ENCODE assay signal across 8 mouse cellular contexts in the genomic region with DNA sequence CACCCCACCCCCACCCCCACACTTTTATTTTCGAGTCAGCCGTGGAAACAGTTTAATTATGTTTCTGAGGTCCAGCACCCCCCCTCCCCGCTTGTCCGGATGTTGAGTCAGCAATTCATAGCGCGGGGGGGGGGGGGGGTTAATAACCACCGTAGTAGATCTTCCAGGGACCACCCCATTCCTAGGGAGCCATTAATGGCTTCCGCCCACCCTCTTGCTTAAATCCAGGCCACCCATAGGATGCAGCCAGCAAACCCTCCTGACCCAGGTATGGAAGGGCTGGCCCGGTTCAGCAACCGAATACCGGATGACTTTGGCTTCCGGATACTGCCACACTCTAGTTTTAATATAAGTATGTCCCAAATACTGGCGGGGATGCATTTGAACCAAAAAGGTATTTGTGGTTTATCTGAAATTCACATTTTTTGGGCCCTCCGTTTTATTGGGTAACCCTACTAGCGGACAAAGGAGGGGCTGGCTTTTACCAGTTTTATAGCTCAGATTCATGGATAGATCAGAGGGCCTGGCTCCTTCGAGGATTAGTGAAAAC.
DNase-seq lines count a peak whose midpoint lies in the region; ATAC-seq and TF ChIP-seq lines count a peak whose summit lies in the region.

No protein-coding gene starts in this region.

- no peaks in the 10 kb centered on the region for H3K27me3 ChIP-seq in spleen, adult 2 months (ENCODE audit: control insufficient read depth, insufficient read depth, low read length)
- peaks cover 5% of the 10 kb centered on the region for H3K27me3 ChIP-seq in forebrain, postnatal 0 days (ENCODE audit: insufficient read depth, low read length)
- H3K27me3 ChIP-seq in liver, embryonic 12.5 days (replicated peaks): no peaks in the 10 kb centered on the region
- no peaks in the 10 kb centered on the region for H3K27me3 ChIP-seq in stomach, embryonic 16.5 days (ENCODE audit: control insufficient read depth, insufficient read depth, low read length)

- H3K4me1 ChIP-seq in spleen, adult 2 months (ENCODE audit: control insufficient read depth, insufficient read depth, insufficient read length): peaks cover 2% of the 10 kb centered on the region; the same call in 1 of the 2 replicates
- peaks cover 11% of the 10 kb centered on the region; the same call in 1 of the 2 replicates for H3K4me1 ChIP-seq in forebrain, postnatal 0 days (ENCODE audit: insufficient read depth)
- peaks cover 13% of the 10 kb centered on the region for H3K4me1 ChIP-seq in liver, embryonic 12.5 days
- no peaks in the 10 kb centered on the region for H3K4me1 ChIP-seq in stomach, embryonic 16.5 days (ENCODE audit: control insufficient read depth, insufficient read depth, low read length)

- H3K4me3 ChIP-seq in spleen, adult 2 months (ENCODE audit: extremely low read depth, insufficient read depth, insufficient read length): peak overlapping the region; percentile 51; the same call in 1 of the 2 replicates
- H3K4me3 ChIP-seq in forebrain, postnatal 0 days (ENCODE audit: low read depth, low read length): no peak overlapping the region
- peak overlapping the region; percentile 49 for H3K4me3 ChIP-seq in liver, embryonic 12.5 days
- H3K4me3 ChIP-seq in stomach, embryonic 16.5 days (replicated peaks; ENCODE audit: low read length): peak overlapping the region; percentile 36

- no peaks in the 10 kb centered on the region for H3K36me3 ChIP-seq in spleen, adult 2 months (ENCODE audit: control insufficient read depth, insufficient read depth, low read length)
- H3K36me3 ChIP-seq in forebrain, postnatal 0 days (ENCODE audit: insufficient read depth): no peaks in the 10 kb centered on the region
- no peaks in the 10 kb centered on the region for H3K36me3 ChIP-seq in liver, embryonic 12.5 days
- no peaks in the 10 kb centered on the region for H3K36me3 ChIP-seq in stomach, embryonic 16.5 days (ENCODE audit: control insufficient read depth, insufficient read depth, low read length)

- TF ChIP-seq POLR2A in spleen, adult 2 months (IDR thresholded peaks at IDR 0.05; ENCODE audit: low read depth, low read length): no peak

- no peak for ATAC-seq in forebrain, postnatal 0 days
- no peak for ATAC-seq in liver, embryonic 12.5 days
- 0 out of 2 replicates have a peak, but pooled peaks have one; percentile 38 for ATAC-seq in stomach, embryonic 16.5 days (ENCODE audit: insufficient read depth, low FRiP score)
- ATAC-seq in erythroblast, adult 5-6 weeks (replicated peaks; ENCODE audit: low FRiP score, poor library complexity, severe bottlenecking): no peak

- no peak overlapping the region for H3K27ac ChIP-seq in spleen, adult 2 months (ENCODE audit: insufficient read depth, low read length)
- no peak overlapping the region for H3K27ac ChIP-seq in forebrain, postnatal 0 days (ENCODE audit: low read depth, low read length)
- H3K27ac ChIP-seq in liver, embryonic 12.5 days: no peak overlapping the region
- H3K27ac ChIP-seq in stomach, embryonic 16.5 days (ENCODE audit: low read length): no peak overlapping the region

- peak overlapping the region; percentile 29 for H3K4me2 ChIP-seq in forebrain, postnatal 0 days (ENCODE audit: low read depth)
- peak overlapping the region; percentile 71 for H3K4me2 ChIP-seq in liver, embryonic 12.5 days
- peak overlapping the region; percentile 48 for H3K4me2 ChIP-seq in stomach, embryonic 16.5 days (ENCODE audit: low read depth, low read length)

- H3K9me3 ChIP-seq in forebrain, postnatal 0 days (ENCODE audit: low read length): no peaks in the 10 kb centered on the region
- no peaks in the 10 kb centered on the region for H3K9me3 ChIP-seq in liver, embryonic 12.5 days (replicated peaks)
- no peaks in the 10 kb centered on the region for H3K9me3 ChIP-seq in stomach, embryonic 16.5 days (replicated peaks; ENCODE audit: control insufficient read depth, low read length)

- TF ChIP-seq CTCF in spleen, adult 2 months (IDR thresholded peaks at IDR 0.05; ENCODE audit: extremely low read depth, insufficient read depth, insufficient read length, insufficient replicate concordance): no peak
- TF ChIP-seq CTCF in forebrain, postnatal 0 days (IDR thresholded peaks at IDR 0.05; ENCODE audit: low read depth): no peak

- DNase-seq in spleen, adult 2 months (ENCODE audit: low read depth in 1 of 2, low spot score in 2 of 2): no peak
- DNase-seq in spleen, adult 18-20 months: no peak
- DNase-seq in forebrain, postnatal 0 days: no peak
- no peak for DNase-seq in testis, postnatal 14 days (ENCODE audit: low spot score)
- no peak for DNase-seq in lung, postnatal 14 days

- no peak overlapping the region for H3K9ac ChIP-seq in forebrain, postnatal 0 days
- peak overlapping the region; percentile 50; the same call in 1 of the 2 replicates for H3K9ac ChIP-seq in liver, embryonic 12.5 days
- peak overlapping the region; percentile 57 for H3K9ac ChIP-seq in stomach, embryonic 16.5 days (ENCODE audit: low read length)

- WGBS in spleen, adult 2 months: 15% methylated on average over 16 of the region's 16 CpGs
- WGBS in forebrain, postnatal 0 days: 43% methylated on average over 15 of the region's 16 CpGs
- 21% methylated on average over 16 of the region's 16 CpGs for WGBS in liver, embryonic 12.5 days (ENCODE audit: insufficient replicate concordance)
- 31% methylated on average over 16 of the region's 16 CpGs for WGBS in stomach, embryonic 16.5 days
